Mouse (Mus musculus) hindbrain, embryonic 13.5 days (tissue): ENCODE results near the gene Dnmt3l. TPM values are rescaled to one million over a fixed set of nuclear protein-coding genes. Genes with fewer than 3 reads are reported as not detected.
"Not testable (repeated sequence)": the region's sequence is repeated elsewhere in the genome, so short reads cannot be mapped to it uniquely, and the experiment has no call there.

ENCODE experiments used
- ATAC-seq: fragments of 200-750 bp; cut with Nextera tagmentation; 2 replicates; pipeline ENCODE4 v1.8.0; 2017; ENCODE audit warnings: moderate TSS enrichment; ENCODE audit not compliant: low FRiP score
- H3K27ac ChIP-seq: fragments of 300-500 bp; sonication (generic); 2 replicates; pipeline ENCODE4 v1.5.1; 2015; ENCODE audit warnings: inconsistent platforms, mild to moderate bottlenecking, moderate library complexity
- H3K27me3 ChIP-seq: fragments of 300-500 bp; sonication (generic); 2 replicates; pipeline ENCODE4 v1.6.1; 2015; ENCODE audit warnings: mild to moderate bottlenecking, inconsistent platforms
- H3K36me3 ChIP-seq: fragments of 300-500 bp; sonication (generic); 2 replicates; pipeline ENCODE4 v1.6.1; 2015; ENCODE audit warnings: mild to moderate bottlenecking, inconsistent platforms
- H3K4me1 ChIP-seq: fragments of 300-500 bp; sonication (generic); replicated peaks from 2 replicates; pipeline ENCODE4 v1.6.1; 2015; ENCODE audit warnings: inconsistent platforms
- H3K4me2 ChIP-seq: fragments of 300-500 bp; sonication (generic); 2 replicates; pipeline ENCODE4 v1.6.1; 2015; ENCODE audit warnings: inconsistent platforms, mild to moderate bottlenecking, moderate library complexity
- H3K4me3 ChIP-seq: fragments of 300-500 bp; sonication (generic); 2 replicates; pipeline ENCODE4 v1.5.1; 2015; ENCODE audit warnings: mild to moderate bottlenecking, inconsistent platforms
- H3K9ac ChIP-seq: fragments of 300-500 bp; sonication (generic); 2 replicates; pipeline ENCODE4 v1.6.1; 2015; ENCODE audit warnings: mild to moderate bottlenecking, inconsistent platforms
- H3K9me3 ChIP-seq: fragments of 300-500 bp; sonication (generic); 2 replicates; pipeline ENCODE4 v1.6.1; 2016; ENCODE audit warnings: inconsistent platforms
- WGBS: fragments of 180-500 bp; shearing (Covaris S2); methylation state at CpG from one replicate; pipeline ENCODE4 v1.1.7; 2015; 5-methylcytosine and 5-hydroxymethylcytosine counted together
- polyA plus RNA-seq: library from polyadenylated mRNA; unstranded; fragments of >200 nt; fragmentation: Nextera tagmentation; extraction: Ambion mirVana; gene quantifications from 2 replicates; pipeline ENCODE4 v1.2.1, GENCODE M21; 2015

Gene Dnmt3l
- polyA plus RNA-seq, 1 experiment from 2014 or later, result not detected

GRCm38 (mm10) chr10:78090706-78091491 lies 49.2 kb downstream of the Dnmt3l start:
- no peak overlapping the region for H3K4me2 ChIP-seq
- no peaks in the 10 kb centered on the region for H3K36me3 ChIP-seq
- no peaks in the 10 kb centered on the region for H3K4me1 ChIP-seq
- no peak overlapping the region for H3K4me3 ChIP-seq
- no peak overlapping the region for H3K9ac ChIP-seq
- no peaks in the 10 kb centered on the region for H3K27me3 ChIP-seq
- H3K27ac ChIP-seq, result no peak overlapping the region
- ATAC-seq, result no peak
- H3K9me3 ChIP-seq, result no peaks in the 10 kb centered on the region
- WGBS, result 95% methylated on average over 4 of the region's 4 CpGs

DNA sequence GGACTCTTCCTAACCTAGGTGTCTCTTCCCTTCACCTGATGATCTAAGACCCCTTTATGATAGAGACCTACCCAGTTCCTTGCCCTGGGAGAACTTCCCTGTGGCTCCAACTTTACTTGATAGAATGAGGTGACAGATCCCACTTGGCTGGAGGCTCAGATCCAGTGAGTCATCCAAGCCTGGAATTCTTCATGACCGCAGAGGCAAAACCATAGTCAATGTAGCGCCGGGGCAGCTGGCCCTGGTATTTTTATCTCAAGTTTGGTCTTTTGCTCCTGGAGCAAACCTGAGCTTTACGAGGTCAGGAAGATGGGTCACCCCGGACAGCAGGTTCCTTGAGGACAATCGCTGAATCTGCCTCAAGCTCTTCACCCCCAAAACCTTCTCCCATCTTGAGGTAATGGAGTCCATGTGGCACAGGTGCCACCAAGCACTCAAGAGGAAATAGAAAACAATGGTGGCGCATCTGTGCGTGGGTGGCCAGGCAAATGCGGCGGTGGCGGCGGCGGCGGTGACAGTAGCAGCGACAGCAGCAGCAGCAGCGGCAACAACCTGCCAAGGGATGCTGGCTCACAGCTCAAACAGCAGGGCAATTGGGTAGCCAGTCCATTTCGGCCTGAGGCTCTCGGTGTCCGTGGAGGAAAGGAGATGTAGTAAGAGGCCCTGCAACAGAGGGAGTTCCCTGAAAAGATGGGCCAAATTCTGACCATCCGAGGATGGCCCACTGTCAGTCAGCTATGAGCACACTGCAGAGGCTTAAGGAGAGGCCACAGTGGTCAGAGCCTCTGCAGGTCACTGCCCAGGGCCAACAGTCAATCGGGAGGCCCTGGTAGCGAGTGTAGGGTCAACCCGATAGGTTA lies 50.3 kb downstream of the Dnmt3l start:
- no peak overlapping the region for H3K9ac ChIP-seq
- H3K4me1 ChIP-seq, result no peaks in the 10 kb centered on the region
- no peaks in the 10 kb centered on the region for H3K9me3 ChIP-seq
- no peak overlapping the region for H3K27ac ChIP-seq
- H3K36me3 ChIP-seq, result no peaks in the 10 kb centered on the region
- 88% methylated on average over 23 of the region's 23 CpGs for WGBS
- H3K4me3 ChIP-seq, result no peak overlapping the region
- no peak overlapping the region for H3K4me2 ChIP-seq
- no peaks in the 10 kb centered on the region for H3K27me3 ChIP-seq
- no peak for ATAC-seq

DNA sequence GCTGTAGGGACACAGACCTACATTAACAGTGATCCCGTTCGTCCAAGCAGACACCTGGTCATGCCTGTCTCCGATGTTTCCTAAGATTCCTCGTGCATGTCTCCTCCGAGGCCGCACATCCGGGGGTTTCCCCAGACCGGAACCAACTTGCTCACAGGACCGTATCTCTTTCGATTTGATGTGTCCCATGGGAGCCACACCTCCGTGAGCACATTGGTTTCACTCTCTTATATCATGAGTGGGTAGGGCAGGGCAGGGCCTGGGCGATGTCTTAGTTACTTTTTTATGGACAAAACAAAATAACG lies 50.9 kb downstream of the Dnmt3l start:
- no peak for ATAC-seq
- H3K27me3 ChIP-seq, result no peaks in the 10 kb centered on the region
- H3K27ac ChIP-seq, result no peak overlapping the region
- H3K9me3 ChIP-seq, result no peaks in the 10 kb centered on the region
- H3K9ac ChIP-seq, result no peak overlapping the region
- 91% methylated on average over 13 of the region's 13 CpGs for WGBS
- H3K4me1 ChIP-seq, result no peaks in the 10 kb centered on the region
- H3K4me3 ChIP-seq, result no peak overlapping the region
- no peak overlapping the region for H3K4me2 ChIP-seq
- no peaks in the 10 kb centered on the region for H3K36me3 ChIP-seq

DNA sequence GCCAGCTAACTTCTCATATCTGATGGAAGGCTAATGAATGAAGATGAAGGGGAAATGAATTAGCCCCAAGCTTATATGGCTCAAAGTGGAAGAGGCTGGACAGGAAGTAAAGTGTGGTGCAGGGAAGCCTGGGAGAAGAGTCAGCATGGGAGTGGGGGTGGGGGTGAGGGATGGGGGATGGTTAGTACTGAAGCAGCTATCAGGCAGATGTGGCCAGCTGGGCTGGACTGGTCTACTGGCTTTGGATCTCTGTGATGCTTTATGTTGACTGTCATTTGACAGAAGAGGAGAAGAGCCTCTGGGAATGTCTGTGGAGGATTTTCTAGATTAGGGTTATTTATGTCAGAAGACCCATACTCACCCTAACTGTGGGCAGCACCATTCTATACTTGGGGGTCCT lies 53.5 kb downstream of the Dnmt3l start:
- no peak overlapping the region for H3K27ac ChIP-seq
- no peak overlapping the region for H3K4me3 ChIP-seq
- H3K9me3 ChIP-seq, result no peaks in the 10 kb centered on the region
- H3K36me3 ChIP-seq, result no peaks in the 10 kb centered on the region
- no peak overlapping the region for H3K9ac ChIP-seq
- no peak for ATAC-seq
- no peaks in the 10 kb centered on the region for H3K27me3 ChIP-seq
- no peaks in the 10 kb centered on the region for H3K4me1 ChIP-seq
- H3K4me2 ChIP-seq, result no peak overlapping the region

GRCm38 (mm10) chr10:78095954-78096931 lies 54.5 kb downstream of the Dnmt3l start:
- no peak for ATAC-seq
- H3K9me3 ChIP-seq, result no peaks in the 10 kb centered on the region
- H3K4me3 ChIP-seq, result no peak overlapping the region
- H3K27me3 ChIP-seq, result no peaks in the 10 kb centered on the region
- no peak overlapping the region for H3K9ac ChIP-seq
- H3K4me2 ChIP-seq, result no peak overlapping the region
- no peaks in the 10 kb centered on the region for H3K36me3 ChIP-seq
- WGBS, result 86% methylated on average over 5 of the region's 5 CpGs
- H3K27ac ChIP-seq, result no peak overlapping the region
- peaks cover 2% of the 10 kb centered on the region for H3K4me1 ChIP-seq

DNA sequence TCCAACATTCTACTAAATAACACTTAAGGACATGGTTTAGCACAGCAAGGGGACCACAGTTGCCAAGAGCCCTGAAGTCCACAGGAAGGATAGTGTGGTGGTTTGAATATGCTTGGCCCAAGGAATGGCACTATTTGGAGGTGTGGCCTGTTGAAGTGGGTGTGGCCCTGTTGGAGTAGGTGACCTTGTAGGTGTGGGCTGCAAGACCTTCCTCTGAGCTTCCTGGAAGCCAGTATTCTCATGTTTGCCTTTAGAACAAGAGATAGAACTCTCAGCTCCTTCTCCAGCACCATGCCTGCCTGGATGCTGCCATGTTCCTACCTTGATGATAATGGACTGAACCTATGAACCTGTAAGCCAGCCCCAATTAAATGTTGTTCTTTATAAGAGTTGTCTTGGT lies 58.1 kb downstream of the Dnmt3l start:
- not testable (repeated sequence) for H3K27ac ChIP-seq, H3K4me2 ChIP-seq, H3K36me3 ChIP-seq, H3K9me3 ChIP-seq, H3K4me3 ChIP-seq, H3K9ac ChIP-seq, H3K4me1 ChIP-seq, ATAC-seq, H3K27me3 ChIP-seq

DNA sequence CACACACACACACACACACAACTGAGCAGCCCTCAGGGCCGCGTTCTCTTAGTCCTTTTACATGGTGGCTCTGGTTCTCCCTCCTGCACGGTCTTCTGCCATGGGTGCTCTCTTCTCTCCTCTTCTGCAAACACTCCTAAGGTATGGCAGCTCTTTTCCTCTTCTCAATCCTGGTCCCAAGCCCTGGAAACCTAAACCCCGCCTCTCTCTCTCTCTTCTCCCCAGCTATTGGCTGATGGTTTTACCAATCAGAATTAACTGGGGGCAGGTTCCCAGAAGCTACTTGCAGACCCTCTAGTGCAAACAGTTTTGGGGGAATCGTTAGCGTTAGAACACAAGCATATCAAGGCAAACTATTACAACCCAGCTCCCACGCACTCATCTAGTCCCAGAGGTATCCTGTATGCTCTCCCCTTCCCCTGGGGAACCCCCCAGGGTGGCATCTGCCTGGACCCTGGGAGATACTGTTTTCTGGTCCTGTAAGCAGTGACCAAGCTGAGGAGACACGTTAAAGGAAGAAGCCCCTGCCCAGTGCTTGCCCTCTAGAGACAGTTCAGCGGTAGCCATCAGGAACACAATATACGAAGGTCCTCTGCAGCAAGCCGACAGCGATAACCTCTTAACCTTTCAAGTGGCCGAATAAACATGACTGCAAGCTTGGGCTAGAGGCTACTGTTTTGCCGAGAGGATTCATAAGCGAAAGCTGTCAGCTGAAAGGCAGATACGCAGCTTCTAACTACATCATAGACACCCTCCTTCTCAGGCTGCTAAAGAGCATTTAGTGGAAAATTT lies 59.4 kb downstream of the Dnmt3l start:
- H3K9ac ChIP-seq, result peak overlapping the region; percentile 55
- H3K4me2 ChIP-seq, result peak overlapping the region; percentile 53
- peak; percentile 69; the same call in 1 of the 2 replicates for ATAC-seq
- 41% methylated on average over 16 of the region's 16 CpGs for WGBS
- H3K9me3 ChIP-seq, result no peaks in the 10 kb centered on the region
- H3K4me3 ChIP-seq, result peak overlapping the region; percentile 27
- no peaks in the 10 kb centered on the region for H3K36me3 ChIP-seq
- H3K27me3 ChIP-seq, result no peaks in the 10 kb centered on the region
- no peak overlapping the region for H3K27ac ChIP-seq
- H3K4me1 ChIP-seq, result peaks cover 8% of the 10 kb centered on the region

DNA sequence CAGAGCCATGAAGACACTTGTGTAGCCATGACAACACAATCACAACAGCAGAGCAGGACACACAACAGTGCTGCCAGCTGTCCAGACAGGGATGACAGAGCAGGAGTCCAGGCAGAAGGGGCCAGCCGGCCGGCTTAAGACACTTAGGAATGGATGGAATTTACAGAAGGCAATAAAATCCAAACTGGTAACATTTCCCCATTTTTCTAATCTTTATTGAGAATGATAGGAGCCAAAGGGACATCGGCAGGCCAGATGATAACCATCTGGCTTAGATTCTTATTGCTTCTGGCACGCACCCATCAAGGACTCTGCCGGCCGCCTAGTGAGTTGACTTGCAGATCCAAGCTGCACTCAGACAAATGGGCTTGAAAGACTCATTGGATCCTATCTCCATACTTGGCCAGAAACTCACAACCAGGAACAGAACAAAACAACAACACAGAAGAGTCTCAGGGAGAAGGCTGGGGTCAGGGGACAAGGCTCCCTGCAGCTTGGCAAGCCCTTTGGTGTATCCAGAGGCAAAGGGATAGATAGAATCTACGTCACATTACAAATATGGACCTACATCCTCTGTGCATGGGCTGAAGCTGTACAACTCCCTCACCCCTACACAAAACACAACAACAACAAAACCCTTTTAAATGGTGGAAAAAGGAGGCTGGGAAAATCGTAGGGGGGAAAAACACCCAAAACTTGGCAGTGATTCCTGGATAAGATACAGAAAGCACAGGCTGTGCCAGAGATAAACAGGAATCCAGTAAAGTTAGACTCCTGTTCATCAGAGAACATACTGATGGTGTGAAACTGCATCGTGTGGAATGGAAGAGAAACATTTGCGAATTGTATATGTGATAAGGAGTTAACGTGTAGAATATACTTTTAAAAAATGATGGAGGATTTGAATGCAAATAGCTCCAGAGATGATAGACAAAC lies 63.1 kb downstream of the Dnmt3l start:
- ATAC-seq, result no peak
- Histone ChIP-seq H3K4me1 (peaks cover 8% of the 10 kb centered on the region), H3K27ac (no peak overlapping the region), H3K4me2 (no peak overlapping the region), H3K36me3 (no peaks in the 10 kb centered on the region), H3K9ac (no peak overlapping the region), H3K9me3 (no peaks in the 10 kb centered on the region), H3K27me3 (no peaks in the 10 kb centered on the region), H3K4me3 (no peak overlapping the region)
- 88% methylated on average over 11 of the region's 11 CpGs for WGBS

GRCm38 (mm10) chr10:78105548-78105947 lies 63.8 kb downstream of the Dnmt3l start:
- no peak for ATAC-seq
- no peak overlapping the region for H3K27ac ChIP-seq
- no peak overlapping the region for H3K4me3 ChIP-seq
- peaks cover 8% of the 10 kb centered on the region for H3K4me1 ChIP-seq
- H3K9ac ChIP-seq, result no peak overlapping the region
- H3K36me3 ChIP-seq, result no peaks in the 10 kb centered on the region
- 88% methylated on average over 12 of the region's 12 CpGs for WGBS
- H3K4me2 ChIP-seq, result no peak overlapping the region
- H3K9me3 ChIP-seq, result no peaks in the 10 kb centered on the region
- H3K27me3 ChIP-seq, result no peaks in the 10 kb centered on the region
